Mouse (Mus musculus) ES-E14 (cell line): ENCODE results near the gene 4930447C04Rik.

ENCODE experiments used
- CHD2 ChIP-seq: IDR thresholded peaks from 2 replicates; pipeline ENCODE4 v1.6.1; 2014; ENCODE audit warnings: mild to moderate bottlenecking, low read depth, low read length, inconsistent platforms
- HCFC1 ChIP-seq: IDR thresholded peaks from 2 replicates; pipeline ENCODE4 v1.6.1; 2012; ENCODE audit warnings: low read length, inconsistent platforms, borderline replicate concordance; ENCODE audit not compliant: insufficient read depth
- ZNF384 ChIP-seq: IDR thresholded peaks from 2 replicates; pipeline ENCODE4 v1.6.1; 2012; ENCODE audit warnings: low read depth, low read length, inconsistent platforms

- no peak for TF ChIP-seq CHD2
- TF ChIP-seq ZNF384, result no peak
- no peak for TF ChIP-seq HCFC1
Measured at GRCm38 (mm10) chr12:72940071-72940821, at the start of gene 4930447C04Rik.
